Mouse (Mus musculus) midbrain, embryonic 14.5 days (tissue): ENCODE measurements around the gene Milr1. TPM values are rescaled to one million over a fixed set of nuclear protein-coding genes. Genes with fewer than 3 reads are reported as not detected.

Experiments
- ATAC-seq: fragments of 200-750 bp; cut with Nextera tagmentation; 2 replicates; pipeline ENCODE4 v1.8.0; 2017; ENCODE audit warnings: moderate number of reproducible peaks, moderate library complexity; ENCODE audit not compliant: low FRiP score, low TSS enrichment
- DNase-seq: peaks from one replicate; pipeline ENCODE4 v3.0.0-alpha.2; 2015
- H3K27ac ChIP-seq: fragments of 300-500 bp; sonication (generic); replicated peaks from 2 replicates; pipeline ENCODE4 v1.5.1; 2014; ENCODE audit warnings: mild to moderate bottlenecking, low read depth, low read length, moderate library complexity
- H3K27me3 ChIP-seq: fragments of 300-500 bp; sonication (generic); 2 replicates; pipeline ENCODE4 v1.6.1; 2014; ENCODE audit warnings: low read length, control low read depth, mixed read lengths; ENCODE audit not compliant: control insufficient read depth, insufficient read depth
- H3K36me3 ChIP-seq: fragments of 300-500 bp; sonication (generic); 2 replicates; pipeline ENCODE4 v1.6.1; 2014; ENCODE audit warnings: low read length, control low read depth; ENCODE audit not compliant: control insufficient read depth, insufficient read depth
- H3K4me1 ChIP-seq: fragments of 300-500 bp; sonication (generic); 2 replicates; pipeline ENCODE4 v1.6.1; 2014; ENCODE audit warnings: mild to moderate bottlenecking, antibody characterized with exemption, low read length, control low read depth; ENCODE audit not compliant: control insufficient read depth, insufficient read depth
- H3K4me2 ChIP-seq: fragments of 300-500 bp; sonication (generic); 2 replicates; pipeline ENCODE4 v1.6.1; 2014; ENCODE audit warnings: mild to moderate bottlenecking, low read length, moderate library complexity
- H3K4me3 ChIP-seq: fragments of 300-500 bp; sonication (generic); replicated peaks from 2 replicates; pipeline ENCODE4 v1.5.1; 2014; ENCODE audit warnings: low read depth, low read length
- H3K9ac ChIP-seq: fragments of 300-500 bp; sonication (generic); replicated peaks from 2 replicates; pipeline ENCODE4 v1.6.1; 2014; ENCODE audit warnings: mild to moderate bottlenecking, low read length, moderate library complexity
- H3K9me3 ChIP-seq: fragments of 300-500 bp; sonication (generic); 2 replicates; pipeline ENCODE4 v1.6.1; 2016; ENCODE audit warnings: low read length, control low read depth, mixed read lengths; ENCODE audit not compliant: control insufficient read depth
- WGBS: fragments of 180-500 bp; shearing (Covaris S2); extraction: QIAGEN DNeasy Blood & Tissue Kit; methylation state at CpG from one replicate; pipeline ENCODE4 v1.1.7; 2014; 5-methylcytosine and 5-hydroxymethylcytosine counted together
- polyA plus RNA-seq: library from polyadenylated mRNA; unstranded; fragments of >200 nt; fragmentation: Nextera tagmentation; extraction: Ambion mirVana; gene quantifications from 2 replicates; pipeline ENCODE4 v1.2.1, GENCODE M21; 2014

The Milr1 gene
- polyA plus RNA-seq, 1 experiment from 2014 or later: 1.4 TPM

- Histone ChIP-seq H3K36me3 (peaks cover 64% of the 10 kb centered on the region), H3K9me3 (no peaks in the 10 kb centered on the region), H3K4me3 (0 out of 2 replicates have a peak overlapping the region, but pooled peaks have one; percentile 8), H3K4me2 (no peak overlapping the region), H3K27me3 (no peaks in the 10 kb centered on the region), H3K4me1 (peaks cover 14% of the 10 kb centered on the region), H3K27ac (no peak overlapping the region), H3K9ac (no peak overlapping the region)
- DNase-seq (no peak), ATAC-seq (no peak)
- WGBS: 87% methylated on average over 9 of the region's 9 CpGs
Observed at GRCm38 (mm10) chr11:106782841-106783764, 32.1 kb downstream of the Milr1 start.

GRCm38 (mm10) chr11:106784476-106784875 is 33.5 kb downstream of the Milr1 start:
- H3K4me1 ChIP-seq: peaks cover 14% of the 10 kb centered on the region
- H3K4me2 ChIP-seq: no peak overlapping the region
- H3K36me3 ChIP-seq: peaks cover 64% of the 10 kb centered on the region
- no peak overlapping the region for H3K27ac ChIP-seq
- no peak for DNase-seq
- 88% methylated on average over 2 of the region's 2 CpGs for WGBS
- H3K9me3 ChIP-seq: no peaks in the 10 kb centered on the region
- H3K9ac ChIP-seq: no peak overlapping the region
- H3K4me3 ChIP-seq: no peak overlapping the region
- no peak for ATAC-seq
- H3K27me3 ChIP-seq: no peaks in the 10 kb centered on the region

GRCm38 (mm10) chr11:106785043-106785442 is 34.0 kb downstream of the Milr1 start:
- H3K36me3 ChIP-seq: peaks cover 61% of the 10 kb centered on the region
- no peak overlapping the region for H3K9ac ChIP-seq
- ATAC-seq (no peak), DNase-seq (no peak)
- H3K27me3 ChIP-seq: no peaks in the 10 kb centered on the region
- WGBS: 91% methylated on average over 1 of the region's 1 CpGs
- no peaks in the 10 kb centered on the region for H3K9me3 ChIP-seq
- H3K4me1 ChIP-seq: peaks cover 14% of the 10 kb centered on the region
- H3K4me3 ChIP-seq: peak overlapping the region; percentile 95; the same call in 1 of the 2 replicates
- peak overlapping the region; percentile 80; the same call in 1 of the 2 replicates for H3K4me2 ChIP-seq
- H3K27ac ChIP-seq: no peak overlapping the region

- peaks cover 40% of the 10 kb centered on the region for H3K36me3 ChIP-seq
- H3K4me2 ChIP-seq: peak overlapping the region; percentile 80
- no peaks in the 10 kb centered on the region for H3K9me3 ChIP-seq
- peak overlapping the region; percentile 95 for H3K4me3 ChIP-seq
- peak; percentile 92 for DNase-seq
- H3K9ac ChIP-seq: peak overlapping the region; percentile 99
- H3K4me1 ChIP-seq: peaks cover 20% of the 10 kb centered on the region
- H3K27me3 ChIP-seq: no peaks in the 10 kb centered on the region
- 0 out of 2 replicates have a peak, but pooled peaks have one; percentile 18 for ATAC-seq
- peak overlapping the region; percentile 98 for H3K27ac ChIP-seq
- under 1% methylated on average over 65 of the region's 65 CpGs for WGBS
Observed at GRCm38 (mm10) chr11:106787131-106788025, 36.4 kb downstream of the Milr1 start.

- H3K27ac ChIP-seq: peak overlapping the region; percentile 98
- WGBS: under 1% methylated on average over 77 of the region's 79 CpGs
- peak overlapping the region; percentile 95 for H3K4me3 ChIP-seq
- no peaks in the 10 kb centered on the region for H3K27me3 ChIP-seq
- H3K36me3 ChIP-seq: peaks cover 39% of the 10 kb centered on the region
- DNase-seq: peak; percentile 100
- H3K9ac ChIP-seq: peak overlapping the region; percentile 99
- H3K9me3 ChIP-seq: no peaks in the 10 kb centered on the region
- peak overlapping the region; percentile 80 for H3K4me2 ChIP-seq
- ATAC-seq: peak; percentile 82
- peaks cover 20% of the 10 kb centered on the region for H3K4me1 ChIP-seq
Observed at GRCm38 (mm10) chr11:106788026-106788774, 37.2 kb downstream of the Milr1 start.

DNA sequence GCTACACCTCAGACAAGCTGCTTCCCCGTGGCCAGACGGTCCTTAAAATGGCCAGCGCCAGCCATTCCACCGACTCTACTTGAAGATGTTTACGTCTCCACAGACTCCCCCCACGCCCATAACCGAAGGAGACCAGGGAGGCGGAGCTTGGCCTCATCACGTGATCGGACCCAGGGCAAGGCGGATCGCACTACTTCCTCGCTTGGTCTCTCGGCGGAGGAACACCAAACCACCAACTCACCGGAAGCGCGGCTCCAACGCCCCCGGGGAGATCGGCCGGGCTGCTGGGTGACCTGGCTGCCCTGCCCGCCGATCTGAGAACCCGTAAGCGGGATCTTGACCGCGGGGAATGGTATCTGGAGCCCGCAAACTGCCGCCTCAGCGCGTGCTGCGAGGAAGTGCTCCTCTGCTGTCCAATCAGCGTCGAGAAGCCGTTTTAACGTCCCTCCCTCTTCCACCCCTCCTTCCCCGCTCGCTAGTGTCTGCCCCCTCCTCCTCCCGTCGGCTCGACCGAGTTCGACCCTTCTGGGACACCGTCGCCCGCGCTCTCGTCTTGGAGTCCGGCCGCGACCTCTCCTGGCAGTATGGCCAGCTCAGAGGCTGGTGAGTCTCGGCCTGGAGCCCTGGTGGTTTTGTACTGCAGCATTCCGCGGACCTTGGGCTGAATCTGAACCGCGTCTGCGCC is 37.9 kb downstream of the Milr1 start, which contains the start of the genes Ddx5 and Cep95:
Ddx5 (minus strand) TSS at position 411 of the 685 bp plus-strand sequence.
Cep95 (plus strand) TSS at position 478 of the 685 bp plus-strand sequence.
- Histone ChIP-seq H3K27ac (peak within 1 kb of the TSS; percentile 98), H3K4me1 (peaks cover 20% of the 10 kb centered on the region), H3K4me2 (peak within 1 kb of the TSS; percentile 60), H3K9ac (peak within 1 kb of the TSS; percentile 99), H3K27me3 (no peaks in the 10 kb centered on the region), H3K36me3 (peaks cover 38% of the 10 kb centered on the region), H3K9me3 (no peaks in the 10 kb centered on the region), H3K4me3 (peak within 1 kb of the TSS; percentile 95)
- WGBS: under 1% methylated on average over 58 of the region's 58 CpGs
- ATAC-seq: peak; percentile 92
- DNase-seq: peak; percentile 97

DNA sequence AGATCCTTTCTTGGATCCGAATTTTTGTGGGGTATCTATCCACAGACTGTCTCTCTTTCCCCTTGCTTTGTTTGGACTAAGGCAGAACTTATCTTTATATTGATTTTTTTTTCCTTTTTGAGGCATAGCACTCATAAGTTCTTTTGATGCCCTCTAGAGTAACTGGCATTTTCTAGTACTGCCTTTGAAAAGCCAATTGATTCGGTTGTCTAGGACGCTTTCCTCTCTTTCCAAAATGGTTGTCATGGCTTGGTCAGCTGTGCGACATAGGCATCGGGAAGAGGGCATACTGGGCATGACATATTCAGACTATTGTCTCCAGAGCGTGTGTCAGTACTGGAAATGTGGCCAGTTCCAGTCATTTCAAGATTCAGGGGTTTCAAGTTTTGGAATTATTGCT is 38.6 kb downstream of the Milr1 start:
- ATAC-seq (no peak), DNase-seq (peak; percentile 61)
- peak overlapping the region; percentile 98 for H3K27ac ChIP-seq
- peaks cover 20% of the 10 kb centered on the region for H3K4me1 ChIP-seq
- peak overlapping the region; percentile 99 for H3K9ac ChIP-seq
- H3K9me3 ChIP-seq: no peaks in the 10 kb centered on the region
- under 1% methylated on average over 6 of the region's 6 CpGs for WGBS
- H3K4me3 ChIP-seq: peak overlapping the region; percentile 95
- peak overlapping the region; percentile 60 for H3K4me2 ChIP-seq
- peaks cover 38% of the 10 kb centered on the region for H3K36me3 ChIP-seq
- H3K27me3 ChIP-seq: no peaks in the 10 kb centered on the region
